Mouse (Mus musculus) hematopoietic stem cell, adult 5-6 weeks (primary cell): Measurements from ENCODE around the gene Cdk19. TPM values are rescaled to one million over a fixed set of nuclear protein-coding genes. Genes with fewer than 3 reads are reported as not detected.

Experiments
- ATAC-seq, 2 experiments: fragments of 125-278 bp in 1 of 2; replicated peaks in 1 of 2; 2 replicates each; pipeline ENCODE4 v1.8.0; 2016 to 2017; ENCODE audit warnings: inconsistent platforms in 2 of 2, mild to moderate bottlenecking in 2 of 2, moderate number of reproducible peaks in 2 of 2, low read depth in 1 of 2, moderate TSS enrichment in 1 of 2; ENCODE audit not compliant: low FRiP score in 2 of 2, poor library complexity in 2 of 2, severe bottlenecking in 2 of 2, insufficient read depth in 1 of 2, low TSS enrichment in 1 of 2
- total RNA-seq: library from RNA; stranded (forward); fragments of 172-1452, 232-1000 nt; gene quantifications from 2 replicates; pipeline ENCODE4 v1.2.3, GENCODE M21; 2017

Gene Cdk19
- total RNA-seq, 1 experiment from 2014 or later, result 83.1 TPM

- ATAC-seq, result peak; percentile 87 to 88
Measured at GRCm38 (mm10) chr10:40371914-40372675, 32.7 kb downstream of the Cdk19 start.

- ATAC-seq, result no peak
Measured at GRCm38 (mm10) chr10:40373749-40374148, 34.4 kb downstream of the Cdk19 start.

GRCm38 (mm10) chr10:40374828-40375227 lies 35.5 kb downstream of the Cdk19 start:
- ATAC-seq, result no peak

- ATAC-seq, result no peak
Measured at GRCm38 (mm10) chr10:40376286-40376685, 36.9 kb downstream of the Cdk19 start.

GRCm38 (mm10) chr10:40378284-40378683 lies 38.9 kb downstream of the Cdk19 start:
- ATAC-seq, result no peak

GRCm38 (mm10) chr10:40379682-40380081 lies 40.3 kb downstream of the Cdk19 start:
- no peak for ATAC-seq

- ATAC-seq, result 0 out of 4 replicates have a peak, but pooled peaks of 1 of the 2 experiments have one; percentile 8
Measured at GRCm38 (mm10) chr10:40385397-40385796, 46.0 kb downstream of the Cdk19 start.

GRCm38 (mm10) chr10:40386126-40386525 lies 46.8 kb downstream of the Cdk19 start:
- no peak for ATAC-seq

- no peak for ATAC-seq
Measured at GRCm38 (mm10) chr10:40393447-40394143, 54.2 kb downstream of the Cdk19 start.

GRCm38 (mm10) chr10:40398842-40399241 lies 59.5 kb downstream of the Cdk19 start:
- ATAC-seq, result no peak

- no peak for ATAC-seq
Measured at GRCm38 (mm10) chr10:40399328-40399727, 60.0 kb downstream of the Cdk19 start.

- peak; percentile 66 to 67 for ATAC-seq
Measured at GRCm38 (mm10) chr10:40400293-40400692, 60.9 kb downstream of the Cdk19 start.

GRCm38 (mm10) chr10:40406655-40407054 lies 67.3 kb downstream of the Cdk19 start:
- ATAC-seq, result no peak

- no peak for ATAC-seq
Measured at GRCm38 (mm10) chr10:40409336-40409735, 70.0 kb downstream of the Cdk19 start.

GRCm38 (mm10) chr10:40411370-40411769 lies 72.0 kb downstream of the Cdk19 start:
- no peak for ATAC-seq

GRCm38 (mm10) chr10:40416944-40417343 lies 77.6 kb downstream of the Cdk19 start:
- ATAC-seq, result 0 out of 4 replicates have a peak, but pooled peaks of 1 of the 2 experiments have one; percentile 29

- ATAC-seq, result no peak
Measured at GRCm38 (mm10) chr10:40419841-40420240, 80.5 kb downstream of the Cdk19 start.

- 0 out of 4 replicates have a peak, but pooled peaks of 1 of the 2 experiments have one; percentile 11 for ATAC-seq
Measured at GRCm38 (mm10) chr10:40420703-40421102, 81.3 kb downstream of the Cdk19 start.
